Mouse (Mus musculus) kidney, embryonic 16.5 days (tissue): Measurements from ENCODE around the gene Olfr704. TPM values are rescaled to one million over a fixed set of nuclear protein-coding genes. Genes with fewer than 3 reads are reported as not detected.

Experiments used
- polyA plus RNA-seq: library from polyadenylated mRNA; unstranded; fragments of >200 nt; fragmentation: Nextera tagmentation; extraction: Ambion mirVana; gene quantifications from 2 replicates; pipeline ENCODE4 v1.2.1, GENCODE M21; 2015

Gene Olfr704
- polyA plus RNA-seq, 1 experiment from 2014 or later, result not detected

Other genes with a start within 250 kb of the Olfr704 start
- gene Olfr693, start 182.6 kb upstream of the Olfr704 start, polyA plus RNA-seq, result not detected in 2 replicates
- gene Olfr694, start 171.4 kb upstream of the Olfr704 start, polyA plus RNA-seq, result not detected in 2 replicates
- not detected in 2 replicates for gene Olfr695, start 146.8 kb upstream of the Olfr704 start, polyA plus RNA-seq
- gene Olfr697, start 120.7 kb upstream of the Olfr704 start, polyA plus RNA-seq, result not detected in 2 replicates
- not detected in 2 replicates for gene Olfr698, start 107.8 kb upstream of the Olfr704 start, polyA plus RNA-seq
- not detected in 2 replicates for gene Olfr699, start 70.0 kb upstream of the Olfr704 start, polyA plus RNA-seq
- gene Olfr700, start 54.4 kb upstream of the Olfr704 start, polyA plus RNA-seq, result not detected in 2 replicates
- not detected in 2 replicates for gene Olfr701, start 49.1 kb upstream of the Olfr704 start, polyA plus RNA-seq
- not detected in 2 replicates for gene Olfr702, start 29.3 kb upstream of the Olfr704 start, polyA plus RNA-seq
- not detected in 2 replicates for gene Olfr703, start 19.8 kb upstream of the Olfr704 start, polyA plus RNA-seq
- not detected in 2 replicates for gene Olfr705, start 13.7 kb downstream of the Olfr704 start, polyA plus RNA-seq
- gene Olfr706, start 25.0 kb downstream of the Olfr704 start, polyA plus RNA-seq, result not detected in 2 replicates
- gene Olfr707, start 38.1 kb downstream of the Olfr704 start, polyA plus RNA-seq, result not detected in 2 replicates
- gene Olfr1532-ps1, start 44.8 kb downstream of the Olfr704 start, polyA plus RNA-seq, result not detected in 2 replicates
- gene Olfr709-ps1, start 69.0 kb downstream of the Olfr704 start, polyA plus RNA-seq, result not detected in 2 replicates
- gene Olfr710, start 85.1 kb downstream of the Olfr704 start, polyA plus RNA-seq, result not detected in 2 replicates
- gene Olfr6, start 100.8 kb downstream of the Olfr704 start, polyA plus RNA-seq, result not detected in 2 replicates
- gene Olfr711, start 112.3 kb downstream of the Olfr704 start, polyA plus RNA-seq, result not detected in 2 replicates
- not detected in 2 replicates for gene Olfr2, start 142.9 kb downstream of the Olfr704 start, polyA plus RNA-seq
- not detected in 2 replicates for gene Olfr713, start 168.0 kb downstream of the Olfr704 start, polyA plus RNA-seq
- not detected in 2 replicates for gene Olfr714, start 207.8 kb downstream of the Olfr704 start, polyA plus RNA-seq
- gene Olfr17, start 230.0 kb downstream of the Olfr704 start, polyA plus RNA-seq, result not detected in 2 replicates
- gene Olfr715b, start 247.2 kb downstream of the Olfr704 start, polyA plus RNA-seq, result not detected in 2 replicates